Mouse (Mus musculus): ENCODE results near the gene Fbxw7. TPM values are rescaled to one million over a fixed set of nuclear protein-coding genes. Genes with fewer than 3 reads are reported as not detected.

Fbxw7 gene
- polyA plus RNA-seq, 1 experiment from 2014 or later = 15.5 TPM

- no peaks in the 10 kb centered on the region for H3K9me3 ChIP-seq (ENCODE audit: control insufficient read depth, low read length)
- H3K36me3 ChIP-seq (ENCODE audit: control insufficient read depth, insufficient read depth, low read length) = peaks cover 9% of the 10 kb centered on the region
- H3K9ac ChIP-seq (ENCODE audit: low read length) = no peak overlapping the region
- H3K4me3 ChIP-seq (ENCODE audit: low read depth, low read length) = no peak overlapping the region
- no peaks in the 10 kb centered on the region for H3K4me1 ChIP-seq (ENCODE audit: control insufficient read depth, insufficient read depth, low read length)
- 94% methylated on average over 4 of the region's 4 CpGs for WGBS
- DNase-seq (ENCODE audit: low spot score, missing footprints) (peak; percentile 57), ATAC-seq (ENCODE audit: low FRiP score) (no peak)
- no peak overlapping the region for H3K27ac ChIP-seq (ENCODE audit: low read depth, low read length)
- no peak overlapping the region for H3K4me2 ChIP-seq
- no peaks in the 10 kb centered on the region for H3K27me3 ChIP-seq (ENCODE audit: control insufficient read depth, insufficient read depth, low read length)
Measured at GRCm38 (mm10) chr3:84967364-84967763, 152.3 kb downstream of the Fbxw7 start.

DNA sequence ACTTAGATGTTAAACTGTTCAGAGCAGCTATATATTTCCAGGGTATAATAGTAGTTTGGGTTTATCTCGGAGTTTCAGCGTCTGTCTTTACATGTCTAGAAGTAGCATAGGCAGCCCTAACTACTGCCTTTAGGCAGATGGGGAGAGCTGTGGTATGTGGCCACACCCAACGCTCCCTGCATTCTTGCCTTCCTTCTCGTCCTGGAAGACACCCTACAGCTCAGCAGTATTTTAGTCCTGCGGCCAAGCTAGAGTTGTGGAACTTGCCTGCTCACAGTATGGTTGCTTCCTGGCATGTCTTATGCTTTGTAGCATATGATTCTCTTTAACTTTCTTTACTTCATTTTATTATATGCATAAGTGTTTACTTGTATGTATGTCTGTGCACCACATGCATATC lies 156.5 kb downstream of the Fbxw7 start:
- peaks cover 12% of the 10 kb centered on the region for H3K36me3 ChIP-seq (ENCODE audit: control insufficient read depth, insufficient read depth, low read length)
- no peak overlapping the region for H3K9ac ChIP-seq (ENCODE audit: low read length)
- ATAC-seq (ENCODE audit: low FRiP score) = no peak
- DNase-seq (ENCODE audit: low spot score, missing footprints) = no peak
- H3K27ac ChIP-seq (ENCODE audit: low read depth, low read length) = no peak overlapping the region
- no peaks in the 10 kb centered on the region for H3K9me3 ChIP-seq (ENCODE audit: control insufficient read depth, low read length)
- no peaks in the 10 kb centered on the region for H3K27me3 ChIP-seq (ENCODE audit: control insufficient read depth, insufficient read depth, low read length)
- 87% methylated on average over 5 of the region's 5 CpGs for WGBS
- H3K4me1 ChIP-seq (ENCODE audit: control insufficient read depth, insufficient read depth, low read length) = 0 out of 2 replicates have a peak, but pooled peaks cover under 1% of the 10 kb centered on the region
- no peak overlapping the region for H3K4me2 ChIP-seq
- H3K4me3 ChIP-seq (ENCODE audit: low read depth, low read length) = no peak overlapping the region

- 91% methylated on average over 2 of the region's 2 CpGs for WGBS
- H3K27me3 ChIP-seq (ENCODE audit: control insufficient read depth, insufficient read depth, low read length) = no peaks in the 10 kb centered on the region
Measured at GRCm38 (mm10) chr3:84972881-84973280, 157.8 kb downstream of the Fbxw7 start.

DNA sequence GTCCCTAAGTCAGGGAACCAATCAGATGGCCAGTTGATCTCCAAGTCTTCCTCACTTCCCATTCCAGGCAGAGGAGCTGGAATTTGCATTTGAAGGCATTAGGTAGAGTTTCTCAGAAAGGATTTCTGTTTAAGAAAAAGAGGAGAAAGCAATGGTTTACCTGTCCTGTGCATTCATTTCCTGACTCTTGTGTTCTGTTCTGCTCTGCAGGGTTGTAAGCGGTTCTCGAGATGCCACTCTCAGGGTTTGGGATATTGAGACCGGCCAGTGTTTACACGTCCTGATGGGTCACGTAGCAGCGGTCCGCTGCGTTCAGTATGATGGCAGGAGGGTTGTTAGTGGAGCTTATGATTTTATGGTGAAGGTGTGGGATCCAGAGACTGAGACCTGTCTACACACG lies 159.1 kb downstream of the Fbxw7 start:
- Histone ChIP-seq H3K4me2 (no peak overlapping the region), H3K36me3 (ENCODE audit: control insufficient read depth, insufficient read depth, low read length) (peaks cover 7% of the 10 kb centered on the region), H3K9ac (ENCODE audit: low read length) (no peak overlapping the region), H3K27ac (ENCODE audit: low read depth, low read length) (no peak overlapping the region), H3K27me3 (ENCODE audit: control insufficient read depth, insufficient read depth, low read length) (no peaks in the 10 kb centered on the region), H3K4me3 (ENCODE audit: low read depth, low read length) (no peak overlapping the region), H3K4me1 (ENCODE audit: control insufficient read depth, insufficient read depth, low read length) (peaks cover 10% of the 10 kb centered on the region), H3K9me3 (ENCODE audit: control insufficient read depth, low read length) (no peaks in the 10 kb centered on the region)
- ATAC-seq (ENCODE audit: low FRiP score) (no peak), DNase-seq (ENCODE audit: low spot score, missing footprints) (peak; percentile 72)
- WGBS = 85% methylated on average over 9 of the region's 9 CpGs

More at GRCm38 (mm10) chr3:84972881-84973280, 157.8 kb downstream of the Fbxw7 start:
- no peak overlapping the region for H3K27ac ChIP-seq (ENCODE audit: low read depth, low read length)
- DNase-seq (ENCODE audit: low spot score, missing footprints) (peak; percentile 61), ATAC-seq (ENCODE audit: low FRiP score) (no peak)
- no peak overlapping the region for H3K4me2 ChIP-seq
- H3K36me3 ChIP-seq (ENCODE audit: control insufficient read depth, insufficient read depth, low read length) = peaks cover 7% of the 10 kb centered on the region
- peaks cover 10% of the 10 kb centered on the region for H3K4me1 ChIP-seq (ENCODE audit: control insufficient read depth, insufficient read depth, low read length)
- H3K9ac ChIP-seq (ENCODE audit: low read length) = no peak overlapping the region
- no peak overlapping the region for H3K4me3 ChIP-seq (ENCODE audit: low read depth, low read length)
- no peaks in the 10 kb centered on the region for H3K9me3 ChIP-seq (ENCODE audit: control insufficient read depth, low read length)

GRCm38 (mm10) chr3:84978676-84979075 lies 163.6 kb downstream of the Fbxw7 start:
- Histone ChIP-seq H3K36me3 (ENCODE audit: control insufficient read depth, insufficient read depth, low read length) (peaks cover 3% of the 10 kb centered on the region), H3K4me2 (no peak overlapping the region), H3K9me3 (ENCODE audit: control insufficient read depth, low read length) (no peaks in the 10 kb centered on the region), H3K9ac (ENCODE audit: low read length) (no peak overlapping the region), H3K27me3 (ENCODE audit: control insufficient read depth, insufficient read depth, low read length) (no peaks in the 10 kb centered on the region), H3K4me1 (ENCODE audit: control insufficient read depth, insufficient read depth, low read length) (peaks cover 10% of the 10 kb centered on the region), H3K4me3 (ENCODE audit: low read depth, low read length) (no peak overlapping the region), H3K27ac (ENCODE audit: low read depth, low read length) (no peak overlapping the region)
- ATAC-seq (ENCODE audit: low FRiP score) = no peak
- 90% methylated on average over 11 of the region's 11 CpGs for WGBS
- no peak for DNase-seq (ENCODE audit: low spot score, missing footprints)

GRCm38 (mm10) chr3:84980158-84980557 lies 165.1 kb downstream of the Fbxw7 start:
- no peaks in the 10 kb centered on the region; the same call in 1 of the 2 replicates for H3K36me3 ChIP-seq (ENCODE audit: control insufficient read depth, insufficient read depth, low read length)
- no peaks in the 10 kb centered on the region for H3K27me3 ChIP-seq (ENCODE audit: control insufficient read depth, insufficient read depth, low read length)
- no peak overlapping the region for H3K9ac ChIP-seq (ENCODE audit: low read length)
- H3K27ac ChIP-seq (ENCODE audit: low read depth, low read length) = no peak overlapping the region
- DNase-seq (ENCODE audit: low spot score, missing footprints) (peak; percentile 54), ATAC-seq (ENCODE audit: low FRiP score) (no peak)
- no peak overlapping the region for H3K4me2 ChIP-seq
- H3K9me3 ChIP-seq (ENCODE audit: control insufficient read depth, low read length) = no peaks in the 10 kb centered on the region
- WGBS = 99% methylated on average over 2 of the region's 2 CpGs
- no peak overlapping the region for H3K4me3 ChIP-seq (ENCODE audit: low read depth, low read length)
- peaks cover 10% of the 10 kb centered on the region for H3K4me1 ChIP-seq (ENCODE audit: control insufficient read depth, insufficient read depth, low read length)

- H3K27ac ChIP-seq (ENCODE audit: low read depth, low read length) = no peak overlapping the region
- no peaks in the 10 kb centered on the region for H3K36me3 ChIP-seq (ENCODE audit: control insufficient read depth, insufficient read depth, low read length)
- no peak overlapping the region for H3K4me3 ChIP-seq (ENCODE audit: low read depth, low read length)
- DNase-seq (ENCODE audit: low spot score, missing footprints) (no peak), ATAC-seq (ENCODE audit: low FRiP score) (no peak)
- H3K4me2 ChIP-seq = no peak overlapping the region
- H3K9me3 ChIP-seq (ENCODE audit: control insufficient read depth, low read length) = no peaks in the 10 kb centered on the region
- no peak overlapping the region for H3K9ac ChIP-seq (ENCODE audit: low read length)
- no peaks in the 10 kb centered on the region for H3K27me3 ChIP-seq (ENCODE audit: control insufficient read depth, insufficient read depth, low read length)
- 76% methylated on average over 4 of the region's 4 CpGs for WGBS
- peaks cover 1% of the 10 kb centered on the region; the same call in 1 of the 2 replicates for H3K4me1 ChIP-seq (ENCODE audit: control insufficient read depth, insufficient read depth, low read length)
Measured at GRCm38 (mm10) chr3:84982688-84983087, 167.6 kb downstream of the Fbxw7 start.

- no peaks in the 10 kb centered on the region for H3K36me3 ChIP-seq (ENCODE audit: control insufficient read depth, insufficient read depth, low read length)
- no peak overlapping the region for H3K9ac ChIP-seq (ENCODE audit: low read length)
- DNase-seq (ENCODE audit: low spot score, missing footprints) = no peak
Measured at GRCm38 (mm10) chr3:84985121-84985625, 170.1 kb downstream of the Fbxw7 start.

GRCm38 (mm10) chr3:84988880-84989279 lies 173.8 kb downstream of the Fbxw7 start:
- DNase-seq (ENCODE audit: low spot score, missing footprints) (no peak), ATAC-seq (ENCODE audit: low FRiP score) (no peak)
- Histone ChIP-seq H3K9me3 (ENCODE audit: control insufficient read depth, low read length) (no peaks in the 10 kb centered on the region), H3K9ac (ENCODE audit: low read length) (no peak overlapping the region), H3K4me2 (no peak overlapping the region), H3K4me3 (ENCODE audit: low read depth, low read length) (no peak overlapping the region), H3K27ac (ENCODE audit: low read depth, low read length) (no peak overlapping the region), H3K27me3 (ENCODE audit: control insufficient read depth, insufficient read depth, low read length) (no peaks in the 10 kb centered on the region), H3K36me3 (ENCODE audit: control insufficient read depth, insufficient read depth, low read length) (no peaks in the 10 kb centered on the region), H3K4me1 (ENCODE audit: control insufficient read depth, insufficient read depth, low read length) (no peaks in the 10 kb centered on the region)
- 91% methylated on average over 4 of the region's 4 CpGs for WGBS

More at GRCm38 (mm10) chr3:84985121-84985625, 170.1 kb downstream of the Fbxw7 start:
- H3K27me3 ChIP-seq (ENCODE audit: control insufficient read depth, insufficient read depth, low read length) = no peaks in the 10 kb centered on the region
- H3K27ac ChIP-seq (ENCODE audit: low read depth, low read length) = no peak overlapping the region
- no peak for ATAC-seq (ENCODE audit: low FRiP score)
- H3K4me3 ChIP-seq (ENCODE audit: low read depth, low read length) = no peak overlapping the region
- H3K9me3 ChIP-seq (ENCODE audit: control insufficient read depth, low read length) = no peaks in the 10 kb centered on the region
- no peaks in the 10 kb centered on the region for H3K4me1 ChIP-seq (ENCODE audit: control insufficient read depth, insufficient read depth, low read length)
- WGBS = 88% methylated on average over 8 of the region's 8 CpGs
- no peak overlapping the region for H3K4me2 ChIP-seq
